Mouse (Mus musculus): ENCODE results near the gene Kcnmb1. TPM values are rescaled to one million over a fixed set of nuclear protein-coding genes. Genes with fewer than 3 reads are reported as not detected.

The Kcnmb1 gene
- total RNA-seq, 2 experiments from 2014 or later, result 0.55 to 0.75 TPM

DNA sequence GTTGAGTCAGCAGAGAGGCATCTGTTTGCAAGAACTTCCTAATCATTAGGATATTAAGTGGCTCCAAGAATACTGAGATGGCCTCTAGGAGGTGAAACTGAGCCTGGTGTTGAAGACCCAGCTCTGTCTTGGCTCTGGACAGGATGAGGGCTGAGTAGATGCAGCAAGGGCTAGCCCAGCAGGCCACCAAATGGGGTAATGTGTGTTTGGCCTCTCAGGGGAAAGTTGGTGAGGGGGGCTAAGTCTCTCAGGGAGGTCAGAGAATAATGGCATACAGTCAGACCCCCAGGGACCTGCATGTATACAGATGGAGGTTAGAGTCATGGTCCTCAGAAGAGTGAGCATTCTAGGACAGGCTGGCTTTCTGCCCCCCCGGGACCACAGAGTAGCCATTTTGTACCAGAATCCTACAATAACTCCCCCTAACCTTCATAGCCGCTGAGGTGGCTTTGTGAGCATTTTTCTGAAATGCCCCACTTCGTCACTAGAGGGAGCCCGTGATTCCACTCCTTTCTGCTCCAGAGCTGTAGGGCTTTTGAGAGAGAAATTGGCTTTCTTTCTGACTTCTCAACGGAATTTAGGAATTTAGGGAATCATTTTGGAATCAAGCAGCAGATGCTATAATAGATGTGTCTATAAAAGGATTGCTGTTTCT, 39.3 kb downstream of the Kcnmb1 start:
- peak; percentile 46 to 81 for DNase-seq

- DNase-seq, result no peak
These were observed 39.8 kb downstream of the Kcnmb1 start for GRCm38 (mm10) chr11:34002593-34002965.

- no peak for DNase-seq
These were observed 44.8 kb downstream of the Kcnmb1 start for GRCm38 (mm10) chr11:34007616-34008015.

DNA sequence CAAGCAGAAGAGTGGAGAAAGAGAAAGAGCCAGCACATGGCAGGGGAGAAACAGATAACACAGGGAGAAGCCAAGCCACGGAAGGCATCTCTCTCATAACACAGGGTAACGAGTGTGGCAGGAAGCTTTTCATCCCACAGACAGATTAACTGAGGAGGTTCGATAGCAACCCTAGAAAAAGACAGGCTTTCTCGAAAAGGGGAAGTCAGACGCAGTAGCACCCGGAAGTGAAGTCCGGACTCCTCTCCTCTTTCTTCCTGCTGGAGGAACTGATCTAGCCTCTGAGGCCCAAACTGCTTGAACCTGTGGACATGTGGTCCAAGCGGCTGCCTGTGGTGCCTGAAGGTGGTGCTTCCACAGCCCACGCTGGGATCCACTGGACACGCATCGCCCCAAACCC, 45.4 kb downstream of the Kcnmb1 start:
- DNase-seq, result peak; percentile 15 to 46

DNA sequence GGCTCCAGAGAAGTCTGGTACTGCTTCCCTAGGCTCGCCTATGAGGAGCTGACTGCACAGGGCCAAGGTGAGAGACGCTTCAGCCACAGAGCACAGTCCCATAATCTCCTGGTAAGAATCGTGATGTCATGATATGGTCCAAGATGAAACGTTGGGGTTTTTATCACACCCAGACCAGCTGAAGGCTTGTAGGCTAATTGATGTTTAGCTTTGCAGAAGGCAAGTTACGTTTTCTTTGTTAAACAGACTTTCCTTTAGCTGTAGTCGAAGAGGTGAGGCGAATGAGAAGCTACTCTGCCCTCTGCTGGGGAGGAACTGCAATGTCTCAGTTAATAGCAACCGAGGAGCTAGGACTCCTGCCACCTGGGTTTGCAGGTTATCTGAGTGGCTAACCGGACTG, 45.9 kb downstream of the Kcnmb1 start:
- DNase-seq, result peak; percentile 49 to 60

DNA sequence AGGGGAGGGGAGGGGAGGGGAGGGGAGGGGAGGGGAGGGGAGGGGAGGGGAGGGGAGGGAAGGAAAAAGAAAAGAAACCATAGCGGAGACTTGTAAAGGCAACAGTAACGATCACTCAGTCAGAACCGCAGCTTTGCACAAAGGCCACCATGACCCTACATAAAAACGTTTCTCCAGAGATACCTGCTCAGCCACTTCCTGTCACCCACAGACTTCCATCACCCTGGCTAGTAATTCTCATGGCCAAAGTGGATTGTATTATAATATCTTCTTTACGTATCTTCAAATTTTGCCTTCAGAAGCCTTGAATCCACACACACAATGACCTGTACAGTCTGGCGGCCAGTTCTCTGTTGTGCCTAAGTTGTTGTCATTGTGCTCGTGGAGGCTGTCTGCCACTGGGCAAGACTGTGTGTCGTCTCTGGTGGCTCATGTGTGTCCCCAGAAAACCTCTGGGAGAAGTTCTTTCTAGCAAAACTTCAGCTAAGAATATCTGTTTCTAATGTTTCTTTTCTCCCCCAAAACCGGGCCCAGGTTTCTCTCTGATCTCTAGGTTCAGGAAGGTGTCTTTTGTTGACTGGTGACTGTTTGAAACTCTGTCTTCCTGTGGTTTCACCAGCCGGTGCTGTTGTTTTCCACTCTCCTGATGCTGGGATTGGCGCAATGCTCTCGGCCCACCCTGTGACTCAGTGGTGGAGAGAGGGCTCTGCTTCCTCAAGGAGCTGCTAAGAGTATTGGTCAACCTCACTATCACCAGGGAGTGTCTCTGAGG, 46.7 kb downstream of the Kcnmb1 start:
- DNase-seq, result no peak

DNA sequence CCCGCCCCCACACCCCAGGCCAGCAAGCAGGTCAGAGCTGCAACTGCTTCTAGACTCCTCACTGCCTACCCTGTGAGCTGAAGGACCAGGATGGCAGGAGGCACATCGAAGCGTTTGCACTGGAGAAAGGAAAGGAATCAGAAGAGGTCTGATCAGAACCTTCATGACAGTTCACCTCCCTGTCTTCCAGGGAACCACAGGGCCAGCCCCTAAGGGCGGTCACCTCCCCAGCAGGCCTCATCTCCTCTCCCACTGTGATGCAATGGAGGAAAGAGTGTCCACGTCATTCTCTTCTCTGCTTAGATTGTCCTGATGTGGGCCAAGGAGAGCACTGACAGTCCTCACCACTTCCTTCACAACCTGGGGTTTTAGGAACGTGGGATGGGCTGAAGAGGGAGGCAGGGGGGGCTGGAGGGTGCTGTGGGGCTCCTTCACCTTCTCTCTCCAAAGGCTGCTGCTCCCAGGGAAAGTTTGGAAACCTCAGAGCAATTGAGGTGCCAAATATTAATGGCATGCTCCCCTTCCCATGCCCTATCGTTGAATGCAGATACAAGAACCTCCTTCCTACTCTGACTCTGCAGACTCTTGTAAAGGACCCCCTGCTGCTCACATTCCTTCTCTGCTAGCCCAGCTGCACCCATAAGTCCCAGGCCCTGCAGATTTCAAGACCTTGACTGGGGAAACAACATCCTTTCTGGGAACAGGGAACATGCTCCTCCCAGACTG, 47.5 kb downstream of the Kcnmb1 start:
- peak; percentile 18 to 26 for DNase-seq

- DNase-seq, result peak; percentile 48 to 82
These were observed 48.0 kb downstream of the Kcnmb1 start for GRCm38 (mm10) chr11:34010859-34011172.

DNA sequence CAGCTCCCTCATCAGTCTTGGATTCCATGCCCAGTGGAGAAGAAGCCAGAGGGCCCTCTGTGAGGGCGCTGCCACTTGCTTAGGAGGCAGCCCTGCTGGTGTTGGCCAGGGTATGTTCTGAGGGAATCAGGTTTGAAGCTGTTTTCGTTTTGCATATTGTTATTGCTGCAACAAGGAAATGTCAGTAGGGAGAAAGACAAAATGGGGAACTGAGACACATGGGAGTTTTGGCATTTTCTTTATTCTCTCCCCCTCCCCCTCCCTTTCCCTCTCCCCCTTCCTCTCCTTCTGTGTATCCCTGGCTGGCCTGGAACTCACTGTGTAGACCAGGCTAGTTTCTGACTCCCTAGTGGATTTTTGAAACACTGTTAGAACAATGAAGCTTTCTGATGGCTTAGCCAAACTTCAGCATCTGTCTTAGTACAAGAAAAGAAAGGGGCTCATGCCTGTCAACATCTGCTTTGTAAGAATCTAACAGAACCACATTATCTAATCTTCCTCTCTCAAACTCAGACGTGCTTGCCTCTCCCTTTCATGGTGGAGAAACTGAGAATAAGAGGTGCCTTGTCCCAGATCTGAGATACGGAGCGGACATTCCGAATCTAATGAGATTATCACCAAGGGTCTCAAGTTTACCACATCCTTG, 49.3 kb downstream of the Kcnmb1 start:
- DNase-seq, result peak in 1 of 2 experiments; percentile 12

Other genes with a start within 250 kb of the Kcnmb1 start
- gene Kcnip1, start 30.1 kb downstream of the Kcnmb1 start, total RNA-seq (2021), result under 1 TPM; 0.17 to 0.28 TPM
- gene Lcp2, start 83.9 kb downstream of the Kcnmb1 start, total RNA-seq (2021), result 1 to 10 TPM; 2.4 to 2.6 TPM
- gene 4930469K13Rik, start 135.5 kb downstream of the Kcnmb1 start, total RNA-seq (2021), result not detected
- not detected for gene Foxi1, start 245.1 kb downstream of the Kcnmb1 start, total RNA-seq (2021)

All from heart, adult 18-20 months (tissue).